Mouse (Mus musculus): ENCODE results near the gene Iqgap2. TPM values are rescaled to one million over a fixed set of nuclear protein-coding genes. Genes with fewer than 3 reads are reported as not detected.
A peak's percentile ranks its signal among the peaks of the same experiment; 100 is the strongest.

Iqgap2 gene
- polyA plus RNA-seq, 1 experiment from 2014 or later: 10.5 TPM

DNA sequence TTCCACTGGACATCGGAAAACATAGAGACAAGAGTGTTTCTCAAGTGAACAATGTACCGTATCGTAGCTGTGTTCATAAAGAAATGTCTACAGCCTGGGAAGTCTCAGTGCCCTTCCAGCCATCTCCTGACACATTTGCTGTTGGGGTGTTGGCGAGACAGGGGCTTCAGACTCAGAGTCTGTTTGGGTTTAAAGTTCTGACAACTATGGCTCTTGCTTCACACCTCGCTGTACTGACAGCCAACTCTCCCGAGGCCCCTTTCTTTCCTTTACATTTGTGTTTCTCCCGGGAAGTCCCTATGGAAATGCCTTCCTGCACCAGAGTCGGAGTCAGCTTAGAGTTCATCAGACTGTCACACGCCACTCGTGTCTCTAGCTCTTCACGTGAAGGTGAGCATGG, 144.2 kb downstream of the Iqgap2 start:
- H3K27ac ChIP-seq: no peak overlapping the region
- H3K9me3 ChIP-seq: no peaks in the 10 kb centered on the region
- H3K4me1 ChIP-seq (replicated peaks): no peaks in the 10 kb centered on the region; the same call in 1 of the 2 replicates
- no peak for DNase-seq (ENCODE audit: low spot score)
- no peaks in the 10 kb centered on the region for H3K27me3 ChIP-seq (ENCODE audit: insufficient read depth, poor library complexity, severe bottlenecking)
- WGBS: 85% methylated on average over 11 of the region's 11 CpGs
- peaks cover 17% of the 10 kb centered on the region for H3K36me3 ChIP-seq
- no peak overlapping the region for H3K4me3 ChIP-seq

DNA sequence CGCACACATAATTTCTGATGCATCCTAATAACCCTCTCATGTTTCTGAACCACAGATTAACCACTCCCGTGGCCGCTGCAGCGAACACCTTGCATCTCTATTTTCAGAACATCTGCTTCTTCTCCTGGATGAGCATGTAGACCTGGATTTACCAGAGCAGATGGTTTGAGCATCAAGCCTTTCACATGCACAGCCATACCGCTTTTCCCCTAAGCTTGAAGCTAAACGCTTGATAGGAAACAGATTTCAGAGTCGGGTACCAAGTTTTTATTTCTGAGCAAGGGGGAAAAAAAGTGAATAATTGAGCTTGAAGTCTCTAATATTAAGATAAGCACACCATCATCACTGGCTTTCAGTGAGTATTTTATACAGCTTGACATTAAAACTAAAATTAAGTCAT, 144.6 kb downstream of the Iqgap2 start:
- H3K27ac ChIP-seq: no peak overlapping the region
- H3K9me3 ChIP-seq: no peaks in the 10 kb centered on the region
- H3K27me3 ChIP-seq (ENCODE audit: insufficient read depth, poor library complexity, severe bottlenecking): no peaks in the 10 kb centered on the region
- H3K4me1 ChIP-seq (replicated peaks): no peaks in the 10 kb centered on the region; the same call in 1 of the 2 replicates
- DNase-seq (ENCODE audit: low spot score): no peak
- H3K4me3 ChIP-seq: no peak overlapping the region
- peaks cover 17% of the 10 kb centered on the region for H3K36me3 ChIP-seq
- 84% methylated on average over 7 of the region's 7 CpGs for WGBS

DNA sequence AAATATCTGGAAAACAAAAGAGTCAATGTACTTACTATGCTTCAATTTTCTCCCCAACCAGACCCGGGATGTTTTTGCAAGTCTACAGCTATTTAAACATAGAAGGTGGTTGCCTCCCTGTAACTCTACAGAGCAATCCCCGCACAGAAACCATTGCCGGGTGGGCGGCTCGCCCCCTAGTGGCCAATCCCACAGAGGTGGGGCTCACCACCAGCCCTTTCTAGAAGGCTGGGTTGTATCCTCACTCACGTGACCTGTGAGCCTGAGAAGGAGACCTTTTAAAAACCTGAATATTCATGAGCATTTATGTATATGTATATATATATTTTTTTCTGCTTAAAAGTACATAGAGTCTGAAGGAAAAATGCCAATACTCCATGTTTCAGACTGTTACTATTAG, 145.2 kb downstream of the Iqgap2 start:
- Histone ChIP-seq H3K27me3 (ENCODE audit: insufficient read depth, poor library complexity, severe bottlenecking) (no peaks in the 10 kb centered on the region), H3K4me1 (replicated peaks) (no peaks in the 10 kb centered on the region; the same call in 1 of the 2 replicates), H3K9me3 (no peaks in the 10 kb centered on the region), H3K36me3 (peaks cover 17% of the 10 kb centered on the region), H3K27ac (no peak overlapping the region), H3K4me3 (no peak overlapping the region)
- DNase-seq (ENCODE audit: low spot score): peak; percentile 66
- WGBS: 14% methylated on average over 6 of the region's 6 CpGs

DNA sequence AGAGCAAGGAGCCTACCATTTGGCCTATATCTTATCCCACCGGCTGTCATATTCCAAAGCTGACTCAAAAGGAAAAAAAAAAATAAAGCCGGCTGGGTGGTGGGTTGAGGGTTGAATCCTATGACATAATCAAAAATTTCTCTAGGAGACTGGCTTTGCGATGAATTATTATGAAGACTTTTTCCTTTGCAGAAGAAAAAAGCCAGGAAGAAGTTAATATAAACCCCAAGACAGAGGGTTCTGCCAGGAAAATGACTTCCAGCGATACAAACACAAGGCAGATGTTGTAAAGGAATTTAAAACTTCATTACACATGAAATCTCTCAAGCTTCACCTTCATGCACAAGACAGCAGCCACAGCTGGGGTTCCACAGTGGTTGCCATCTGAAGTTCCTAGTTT, 146.3 kb downstream of the Iqgap2 start:
- H3K4me3 ChIP-seq: no peak overlapping the region
- no peak overlapping the region for H3K27ac ChIP-seq
- DNase-seq (ENCODE audit: low spot score): no peak
- 91% methylated on average over 4 of the region's 4 CpGs for WGBS
- no peaks in the 10 kb centered on the region for H3K9me3 ChIP-seq
- H3K36me3 ChIP-seq: peaks cover 17% of the 10 kb centered on the region
- H3K27me3 ChIP-seq (ENCODE audit: insufficient read depth, poor library complexity, severe bottlenecking): no peaks in the 10 kb centered on the region
- no peaks in the 10 kb centered on the region; the same call in 1 of the 2 replicates for H3K4me1 ChIP-seq (replicated peaks)

DNA sequence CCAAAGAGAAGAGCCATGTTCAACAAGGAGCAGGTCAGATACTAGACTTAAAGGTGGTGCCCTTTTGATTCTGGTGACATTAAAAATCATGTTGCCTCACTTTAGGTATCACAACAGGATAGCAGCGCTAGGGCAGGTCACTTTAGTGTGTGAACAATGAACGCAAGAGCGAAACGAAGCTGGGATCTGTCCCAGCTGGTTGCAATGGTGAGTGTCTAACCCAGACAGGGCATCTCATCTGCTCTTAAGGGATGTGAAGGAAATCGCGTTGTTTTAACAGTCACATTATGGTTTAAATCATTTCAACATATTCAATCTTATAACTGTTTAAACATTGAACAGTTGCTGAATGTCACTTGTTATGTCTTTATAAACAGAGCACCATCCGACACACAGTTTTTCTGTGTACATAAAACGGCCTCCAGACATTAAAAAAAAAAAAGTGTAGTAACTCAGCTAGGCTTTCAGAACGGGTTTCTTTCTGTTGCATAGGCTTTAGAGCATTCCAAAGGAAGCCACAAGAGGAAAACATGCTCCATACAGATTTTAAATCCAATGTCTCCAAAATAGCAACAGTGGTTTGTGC, 148.7 kb downstream of the Iqgap2 start:
- Histone ChIP-seq H3K36me3 (peaks cover 10% of the 10 kb centered on the region; the same call in 1 of the 2 replicates), H3K4me3 (no peak overlapping the region), H3K9me3 (no peaks in the 10 kb centered on the region), H3K4me1 (replicated peaks) (no peaks in the 10 kb centered on the region; the same call in 1 of the 2 replicates), H3K27me3 (ENCODE audit: insufficient read depth, poor library complexity, severe bottlenecking) (no peaks in the 10 kb centered on the region), H3K27ac (no peak overlapping the region)
- DNase-seq (ENCODE audit: low spot score): no peak
- 90% methylated on average over 9 of the region's 9 CpGs for WGBS

DNA sequence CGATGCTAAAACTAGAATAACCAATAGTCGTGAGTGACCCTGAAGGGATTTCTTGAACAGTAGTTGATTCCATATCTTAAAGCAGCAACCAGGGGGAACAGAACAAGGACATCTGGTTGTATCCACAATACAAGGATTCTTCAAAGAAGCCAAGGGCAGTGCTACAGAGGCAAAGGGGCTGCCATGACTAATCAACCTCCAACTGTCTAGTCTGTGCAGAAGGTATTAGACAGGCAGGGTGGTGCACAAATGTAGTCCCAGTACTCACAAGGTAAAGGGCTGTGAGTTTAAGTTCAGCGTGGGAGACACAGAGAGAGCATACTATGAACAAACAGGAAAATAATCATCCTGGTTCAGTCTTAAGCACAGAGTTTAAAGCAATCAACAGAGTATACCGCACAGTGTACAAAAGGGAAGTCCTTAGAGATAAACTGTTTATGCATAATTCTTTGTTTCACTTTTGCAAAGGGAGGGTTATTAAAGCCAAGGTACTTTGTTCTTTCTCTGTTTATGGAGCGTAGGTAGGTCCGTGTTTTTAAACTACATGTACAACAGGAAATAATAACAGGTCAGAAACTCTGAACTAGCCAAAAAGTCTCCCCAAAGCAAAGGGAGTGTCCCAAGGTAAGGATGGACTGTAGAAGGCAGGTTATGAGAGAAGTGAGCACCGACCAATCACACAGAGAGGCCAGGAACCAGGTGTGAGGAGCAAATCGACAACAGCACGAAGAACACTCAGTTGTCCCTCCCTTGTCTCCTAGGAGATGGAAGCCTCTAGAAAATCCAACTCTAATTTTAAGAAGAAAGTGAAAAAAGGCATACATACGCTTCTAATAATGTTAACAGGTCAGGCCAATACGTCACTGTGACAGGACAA, 149.7 kb downstream of the Iqgap2 start:
- no peak overlapping the region for H3K27ac ChIP-seq
- WGBS: 95% methylated on average over 11 of the region's 11 CpGs
- no peaks in the 10 kb centered on the region for H3K9me3 ChIP-seq
- peaks cover 10% of the 10 kb centered on the region; the same call in 1 of the 2 replicates for H3K36me3 ChIP-seq
- no peak overlapping the region for H3K4me3 ChIP-seq
- no peaks in the 10 kb centered on the region for H3K27me3 ChIP-seq (ENCODE audit: insufficient read depth, poor library complexity, severe bottlenecking)
- DNase-seq (ENCODE audit: low spot score): no peak
- no peaks in the 10 kb centered on the region; the same call in 1 of the 2 replicates for H3K4me1 ChIP-seq (replicated peaks)

DNA sequence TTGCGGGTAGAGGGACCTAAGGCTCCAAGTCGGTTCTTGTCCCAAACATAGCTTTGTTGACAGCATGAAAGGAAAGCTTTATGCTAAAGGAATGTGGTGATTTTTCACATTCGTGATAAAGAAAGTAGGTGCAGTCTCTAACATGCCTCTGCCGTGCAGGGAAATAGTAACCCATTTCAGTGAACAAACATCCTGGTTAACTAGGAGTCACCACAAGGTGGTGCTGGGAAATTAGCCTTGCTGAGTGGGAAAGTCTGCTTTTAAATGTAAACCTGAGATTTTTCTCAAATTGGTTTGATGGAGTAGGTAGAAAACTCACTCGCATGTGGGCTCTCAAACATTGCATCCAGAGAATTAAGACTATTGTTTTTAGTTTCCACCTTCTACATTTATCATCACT, 152.1 kb downstream of the Iqgap2 start:
- H3K4me3 ChIP-seq: no peak overlapping the region
- 84% methylated on average over 5 of the region's 5 CpGs for WGBS
- peaks cover 3% of the 10 kb centered on the region; the same call in 1 of the 2 replicates for H3K36me3 ChIP-seq
- H3K27me3 ChIP-seq (ENCODE audit: insufficient read depth, poor library complexity, severe bottlenecking): no peaks in the 10 kb centered on the region
- no peak for DNase-seq (ENCODE audit: low spot score)
- H3K9me3 ChIP-seq: no peaks in the 10 kb centered on the region
- no peaks in the 10 kb centered on the region; the same call in 1 of the 2 replicates for H3K4me1 ChIP-seq (replicated peaks)
- no peak overlapping the region for H3K27ac ChIP-seq

DNA sequence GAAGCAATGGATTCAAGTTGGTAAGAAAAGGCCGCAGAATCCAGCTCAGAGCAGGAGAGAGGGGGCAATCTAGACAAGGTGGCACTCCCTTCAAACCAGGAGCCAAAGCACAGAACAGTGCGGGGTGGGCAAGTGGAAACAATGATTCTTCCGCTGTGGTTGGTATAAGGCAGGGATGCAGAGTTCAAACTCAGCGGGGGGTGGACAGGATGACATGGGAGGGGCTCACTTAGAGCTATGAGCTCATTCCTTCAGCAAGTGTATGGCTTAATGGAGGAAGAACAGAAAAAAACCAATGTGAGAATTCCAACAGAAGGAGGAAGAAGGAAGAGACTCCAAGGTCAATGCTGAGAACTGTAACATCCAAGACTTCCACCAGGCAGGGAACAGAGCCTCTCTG, 161.2 kb downstream of the Iqgap2 start:
- Histone ChIP-seq H3K9me3 (no peaks in the 10 kb centered on the region), H3K4me1 (replicated peaks) (no peaks in the 10 kb centered on the region), H3K27me3 (ENCODE audit: insufficient read depth, poor library complexity, severe bottlenecking) (no peaks in the 10 kb centered on the region), H3K27ac (no peak overlapping the region), H3K4me3 (no peak overlapping the region), H3K36me3 (peaks cover 53% of the 10 kb centered on the region; the same call in 1 of the 2 replicates)
- WGBS: 92% methylated on average over 4 of the region's 4 CpGs
- DNase-seq (ENCODE audit: low spot score): no peak

DNA sequence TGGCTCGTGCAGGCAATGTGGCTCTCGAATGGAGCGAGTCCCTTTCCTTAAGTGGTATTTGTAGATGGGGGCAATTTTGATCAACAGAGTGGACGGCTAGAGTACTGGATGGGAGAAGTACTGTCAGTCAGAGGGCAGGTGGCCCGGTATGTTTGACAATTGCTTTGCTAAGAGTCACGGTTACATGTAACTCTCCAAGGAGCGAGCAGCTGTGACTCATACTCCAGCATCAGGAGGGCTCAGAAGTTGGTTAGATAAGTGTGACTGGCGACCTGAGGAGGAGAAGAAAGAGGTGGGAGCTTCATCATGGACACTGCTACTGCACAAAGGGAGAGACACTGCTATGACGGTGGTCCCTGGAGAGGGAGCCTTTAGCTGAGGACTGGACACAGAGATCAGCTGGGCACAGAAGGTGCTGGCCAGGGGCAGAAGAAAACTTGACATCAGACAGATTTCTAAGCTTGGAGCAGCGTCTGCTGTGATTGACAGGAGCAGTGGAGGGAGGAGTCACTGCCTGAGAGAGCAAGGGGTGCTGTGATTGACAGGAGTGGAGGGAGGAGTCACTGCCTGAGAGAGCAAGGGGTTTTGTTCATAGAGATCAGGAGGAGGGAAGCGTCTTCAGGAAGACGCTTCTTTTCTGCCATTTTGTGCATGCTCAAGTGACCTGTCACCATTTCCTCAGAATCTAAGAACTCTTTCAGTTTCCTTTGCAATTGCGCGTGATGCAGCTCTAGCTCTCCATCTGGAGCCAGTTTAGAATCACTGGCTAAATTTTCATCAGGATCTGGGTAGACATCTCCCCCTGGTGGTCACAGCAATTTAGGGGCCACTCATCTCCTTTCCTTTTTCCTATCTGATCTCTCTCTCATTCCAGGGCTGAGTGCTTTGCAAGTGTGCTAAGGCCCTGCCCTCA, 172.1 kb downstream of the Iqgap2 start:
- Histone ChIP-seq H3K36me3 (peaks cover 41% of the 10 kb centered on the region), H3K27me3 (ENCODE audit: insufficient read depth, poor library complexity, severe bottlenecking) (no peaks in the 10 kb centered on the region), H3K4me3 (peak overlapping the region; percentile 24; the same call in 1 of the 2 replicates), H3K9me3 (no peaks in the 10 kb centered on the region), H3K27ac (peak overlapping the region; percentile 40), H3K4me1 (replicated peaks) (peaks cover 6% of the 10 kb centered on the region)
- peak; percentile 68 for DNase-seq (ENCODE audit: low spot score)
- 57% methylated on average over 14 of the region's 14 CpGs for WGBS

DNA sequence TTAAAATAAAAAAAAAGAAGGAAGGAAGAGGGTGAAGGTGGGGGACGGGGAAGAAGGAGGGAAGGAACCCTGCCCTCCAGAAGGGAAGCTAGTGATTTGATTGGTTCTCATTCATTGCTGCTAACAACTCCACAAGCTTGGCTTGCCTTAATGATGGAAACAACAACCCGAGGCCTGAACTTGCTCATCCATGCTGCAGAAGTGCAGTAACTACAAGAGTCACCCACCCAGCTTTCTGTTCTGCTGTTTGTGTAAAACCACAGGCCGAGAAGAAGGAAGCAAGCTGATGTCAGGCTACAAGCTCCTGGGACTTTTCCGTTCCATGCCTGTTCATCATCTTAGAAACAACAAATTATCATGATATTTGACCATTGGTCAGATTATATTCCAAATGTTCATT, 176.4 kb downstream of the Iqgap2 start:
- H3K27me3 ChIP-seq (ENCODE audit: insufficient read depth, poor library complexity, severe bottlenecking): no peaks in the 10 kb centered on the region
- DNase-seq (ENCODE audit: low spot score): no peak
- peaks cover 23% of the 10 kb centered on the region for H3K36me3 ChIP-seq
- no peak overlapping the region for H3K27ac ChIP-seq
- H3K4me1 ChIP-seq (replicated peaks): peaks cover 6% of the 10 kb centered on the region
- H3K9me3 ChIP-seq: no peaks in the 10 kb centered on the region
- H3K4me3 ChIP-seq: no peak overlapping the region
- WGBS: 84% methylated on average over 4 of the region's 4 CpGs

DNA sequence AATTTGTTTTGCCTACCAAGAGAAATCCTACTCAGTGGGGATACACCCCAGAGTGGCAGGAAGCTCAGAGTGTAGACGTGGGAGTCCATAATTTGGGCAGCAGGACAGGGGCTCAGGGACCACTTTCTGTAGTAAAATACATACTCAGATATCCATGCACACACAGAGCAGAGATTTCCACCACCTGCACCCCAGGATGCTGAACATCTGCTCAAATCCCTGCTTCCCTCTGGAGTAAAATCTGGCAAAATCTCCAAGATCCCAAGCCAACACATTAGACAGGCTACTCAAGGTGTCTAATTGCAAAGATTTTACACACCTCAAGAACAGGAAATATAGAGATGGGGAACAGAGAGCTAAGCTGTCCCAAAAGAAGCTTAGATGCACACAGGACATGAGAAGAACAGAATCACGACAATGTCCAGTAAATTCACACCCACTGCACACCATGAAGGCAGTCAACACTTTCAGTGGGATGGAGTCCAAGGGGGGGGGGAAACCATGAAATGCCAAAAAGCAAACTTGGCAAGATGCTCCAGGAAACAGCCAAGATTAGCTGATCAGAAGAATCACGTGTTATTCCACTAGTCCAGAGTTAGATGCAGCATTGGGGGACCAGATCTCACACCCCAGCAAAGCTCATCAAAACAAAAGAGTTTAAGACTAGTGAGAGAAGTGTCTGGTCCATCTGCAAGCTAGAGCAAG, 177.3 kb downstream of the Iqgap2 start:
- no peak overlapping the region for H3K27ac ChIP-seq
- H3K4me1 ChIP-seq (replicated peaks): peaks cover under 1% of the 10 kb centered on the region
- peaks cover 19% of the 10 kb centered on the region for H3K36me3 ChIP-seq
- DNase-seq (ENCODE audit: low spot score): no peak
- H3K4me3 ChIP-seq: no peak overlapping the region
- H3K9me3 ChIP-seq: no peaks in the 10 kb centered on the region
- no peaks in the 10 kb centered on the region for H3K27me3 ChIP-seq (ENCODE audit: insufficient read depth, poor library complexity, severe bottlenecking)
- 71% methylated on average over 3 of the region's 3 CpGs for WGBS
